Mouse (Mus musculus) limb, embryonic 14.5 days (tissue): ENCODE measurements around the gene Zfp658. TPM values are rescaled to one million over a fixed set of nuclear protein-coding genes. Genes with fewer than 3 reads are reported as not detected.

ENCODE experiments used
- ATAC-seq: fragments of 200-750 bp; cut with Nextera tagmentation; 2 replicates; pipeline ENCODE4 v1.8.0; 2017; ENCODE audit warnings: low read depth, moderate number of reproducible peaks, moderate TSS enrichment; ENCODE audit not compliant: low FRiP score
- DNase-seq: peaks from one replicate; pipeline ENCODE4 v3.0.0-alpha.2; 2015; ENCODE audit warnings: low spot score
- H3K27ac ChIP-seq: fragments of 300-500 bp; sonication (generic); replicated peaks from 2 replicates; pipeline ENCODE4 v1.5.1; 2014; ENCODE audit warnings: low read depth, mild to moderate bottlenecking, low read length, moderate library complexity, mixed read lengths
- H3K27me3 ChIP-seq: fragments of 300-500 bp; sonication (generic); 2 replicates; pipeline ENCODE4 v1.6.1; 2014; ENCODE audit warnings: low read length, mixed read lengths; ENCODE audit not compliant: control insufficient read depth, insufficient read depth
- H3K36me3 ChIP-seq: fragments of 300-500 bp; sonication (generic); 2 replicates; pipeline ENCODE4 v1.6.1; 2014; ENCODE audit warnings: mild to moderate bottlenecking, low read length, moderate library complexity, mixed read lengths; ENCODE audit not compliant: control insufficient read depth, insufficient read depth
- H3K4me1 ChIP-seq: fragments of 300-500 bp; sonication (generic); 2 replicates; pipeline ENCODE4 v1.6.1; 2014; ENCODE audit warnings: antibody characterized with exemption, low read length, mixed read lengths; ENCODE audit not compliant: control insufficient read depth, insufficient read depth
- H3K4me2 ChIP-seq: fragments of 300-500 bp; sonication (generic); replicated peaks from 2 replicates; pipeline ENCODE4 v1.6.1; 2014; ENCODE audit warnings: low read depth, mild to moderate bottlenecking, low read length, moderate library complexity; ENCODE audit not compliant: severe bottlenecking
- H3K4me3 ChIP-seq: fragments of 300-500 bp; sonication (generic); replicated peaks from 2 replicates; pipeline ENCODE4 v1.5.1; 2014; ENCODE audit warnings: low read length
- H3K9ac ChIP-seq: fragments of 300-500 bp; sonication (generic); 2 replicates; pipeline ENCODE4 v1.6.1; 2014; ENCODE audit warnings: mild to moderate bottlenecking, low read depth, low read length, moderate library complexity; ENCODE audit not compliant: severe bottlenecking
- H3K9me3 ChIP-seq: fragments of 300-500 bp; sonication (generic); 2 replicates; pipeline ENCODE4 v1.6.1; 2016; ENCODE audit warnings: low read length; ENCODE audit not compliant: control insufficient read depth
- POLR2A ChIP-seq: fragments of 200-500 bp; IDR thresholded peaks from 2 replicates; pipeline ENCODE4 v1.8.0; 2012; ENCODE audit warnings: inconsistent platforms, mild to moderate bottlenecking, moderate library complexity, borderline replicate concordance; ENCODE audit not compliant: insufficient read depth, insufficient read length; ENCODE audit errors: extremely low read depth
- whole genome bisulfite sequencing: fragments of 180-500 bp; shearing (Covaris S2); extraction: QIAGEN DNeasy Blood & Tissue Kit; methylation state at CpG from one replicate; pipeline ENCODE4 v1.1.7; 2014; 5-methylcytosine and 5-hydroxymethylcytosine counted together
- polyA plus RNA-seq, 2 experiments: library from polyadenylated mRNA; depleted of rRNA in 1 of 2; stranded (reverse) in 1 of 2; unstranded in 1 of 2; fragments of >200 nt; fragmentation: Nextera tagmentation in 1 of 2; extraction: Ambion mirVana in 1 of 2; gene quantifications; 2 replicates each; pipeline versions ENCODE4 v1.2.1 to v1.2.3; 2012 to 2014

Zfp658 gene
- polyA plus RNA-seq, 2 experiments: 3.6 to 5.7 TPM

DNA sequence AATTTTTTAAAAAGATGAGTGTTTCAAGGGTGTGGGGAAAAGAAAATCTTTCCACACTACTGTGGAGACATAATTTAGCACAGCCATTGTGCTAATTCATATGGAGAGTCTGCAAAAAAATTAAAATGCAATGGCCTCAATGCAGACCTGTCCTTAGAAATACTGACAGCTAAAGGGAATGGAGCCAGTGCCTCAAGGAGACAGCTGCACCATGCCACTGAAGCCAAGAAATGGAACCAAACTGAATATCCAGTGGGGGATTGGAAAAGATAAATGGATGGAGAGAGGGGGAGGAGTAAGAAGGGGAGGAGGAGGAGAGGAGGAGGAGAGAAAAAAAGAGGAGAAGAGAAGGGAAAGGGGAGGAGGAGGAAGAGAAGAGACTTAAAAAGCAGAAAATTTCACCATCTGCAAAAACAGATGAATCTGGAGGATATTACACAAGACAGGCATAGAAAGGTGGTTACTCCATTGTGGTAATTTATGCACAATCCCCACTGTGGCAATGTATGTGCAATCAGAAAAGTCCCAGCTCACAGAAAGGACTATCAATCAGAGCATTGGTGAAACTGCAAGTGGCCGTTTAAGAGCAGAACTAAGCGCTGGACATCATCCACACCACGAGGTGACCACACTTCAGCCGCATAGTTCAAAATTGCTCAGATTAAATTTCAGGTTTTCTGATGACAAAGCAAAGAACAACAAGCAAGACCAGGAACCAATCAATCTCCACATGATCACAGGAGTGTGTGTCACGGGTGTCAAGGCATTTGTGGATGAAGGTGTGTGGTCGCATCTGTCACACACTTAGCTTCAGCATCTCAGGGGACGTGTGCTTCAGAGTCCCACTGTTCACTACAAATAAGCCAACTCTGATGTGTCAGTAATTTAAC is 16.2 kb upstream of the Zfp658 start:
- Histone ChIP-seq H3K9me3 (no peaks in the 10 kb centered on the region), H3K9ac (no peak overlapping the region), H3K27me3 (no peaks in the 10 kb centered on the region), H3K27ac (no peak overlapping the region), H3K4me2 (no peak overlapping the region), H3K36me3 (no peaks in the 10 kb centered on the region), H3K4me3 (no peak overlapping the region), H3K4me1 (no peaks in the 10 kb centered on the region)
- WGBS: 58% methylated on average over 7 of the region's 7 CpGs
- no peak for DNase-seq
- no peak for ATAC-seq
- no peak for TF ChIP-seq POLR2A

GRCm38 (mm10) chr7:43547666-43548065 is 14.4 kb upstream of the Zfp658 start:
- 27% methylated on average over 5 of the region's 5 CpGs for WGBS
- DNase-seq: no peak

GRCm38 (mm10) chr7:43548206-43548605 is 13.8 kb upstream of the Zfp658 start:
- Histone ChIP-seq H3K4me2 (no peak overlapping the region), H3K27ac (no peak overlapping the region), H3K36me3 (no peaks in the 10 kb centered on the region), H3K4me3 (no peak overlapping the region), H3K4me1 (no peaks in the 10 kb centered on the region), H3K27me3 (no peaks in the 10 kb centered on the region), H3K9ac (no peak overlapping the region), H3K9me3 (no peaks in the 10 kb centered on the region)
- WGBS: 82% methylated on average over 4 of the region's 4 CpGs
- TF ChIP-seq POLR2A: no peak
- DNase-seq (no peak), ATAC-seq (no peak)

More at GRCm38 (mm10) chr7:43547666-43548065, 14.4 kb upstream of the Zfp658 start:
- no peaks in the 10 kb centered on the region for H3K27me3 ChIP-seq
- no peaks in the 10 kb centered on the region for H3K4me1 ChIP-seq
- H3K9me3 ChIP-seq: no peaks in the 10 kb centered on the region
- H3K4me2 ChIP-seq: no peak overlapping the region
- H3K36me3 ChIP-seq: no peaks in the 10 kb centered on the region
- ATAC-seq: no peak
- TF ChIP-seq POLR2A: no peak
- H3K27ac ChIP-seq: no peak overlapping the region
- no peak overlapping the region for H3K9ac ChIP-seq
- H3K4me3 ChIP-seq: no peak overlapping the region

GRCm38 (mm10) chr7:43553153-43553552 is 8.9 kb upstream of the Zfp658 start:
- ATAC-seq (no peak), DNase-seq (no peak)
- WGBS: 72% methylated on average over 4 of the region's 4 CpGs
- no peak for TF ChIP-seq POLR2A
- H3K27ac ChIP-seq: no peak overlapping the region
- H3K27me3 ChIP-seq: no peaks in the 10 kb centered on the region
- no peak overlapping the region for H3K9ac ChIP-seq
- no peak overlapping the region for H3K4me2 ChIP-seq
- H3K9me3 ChIP-seq: no peaks in the 10 kb centered on the region
- no peak overlapping the region for H3K4me3 ChIP-seq
- no peaks in the 10 kb centered on the region for H3K36me3 ChIP-seq
- no peaks in the 10 kb centered on the region for H3K4me1 ChIP-seq

- Histone ChIP-seq H3K4me1 (no peaks in the 10 kb centered on the region), H3K27ac (no peak overlapping the region), H3K27me3 (no peaks in the 10 kb centered on the region), H3K36me3 (no peaks in the 10 kb centered on the region), H3K9me3 (no peaks in the 10 kb centered on the region), H3K4me2 (no peak overlapping the region), H3K4me3 (no peak overlapping the region), H3K9ac (no peak overlapping the region)
- ATAC-seq: no peak
- no peak for TF ChIP-seq POLR2A
- WGBS: 49% methylated on average over 3 of the region's 3 CpGs
- DNase-seq: peak; percentile 38
These were observed 7.5 kb upstream of the Zfp658 start for GRCm38 (mm10) chr7:43554550-43554949.

- TF ChIP-seq POLR2A: no peak
- H3K9me3 ChIP-seq: no peaks in the 10 kb centered on the region
- H3K4me3 ChIP-seq: no peak overlapping the region
- DNase-seq (no peak), ATAC-seq (no peak)
- H3K27me3 ChIP-seq: no peaks in the 10 kb centered on the region
- 88% methylated on average over 5 of the region's 5 CpGs for WGBS
- H3K4me1 ChIP-seq: no peaks in the 10 kb centered on the region
- no peaks in the 10 kb centered on the region for H3K36me3 ChIP-seq
- no peak overlapping the region for H3K4me2 ChIP-seq
- H3K9ac ChIP-seq: no peak overlapping the region
- no peak overlapping the region for H3K27ac ChIP-seq
These were observed 6.7 kb upstream of the Zfp658 start for GRCm38 (mm10) chr7:43555351-43555750.
